Mouse (Mus musculus) kidney, postnatal 0 days (tissue): ENCODE data around the gene Pglyrp2. TPM values are rescaled to one million over a fixed set of nuclear protein-coding genes. Genes with fewer than 3 reads are reported as not detected.

Experiments
- ATAC-seq: fragments of 200-750 bp; cut with Nextera tagmentation; replicated peaks from 2 replicates; pipeline ENCODE4 v1.8.0; 2017; ENCODE audit warnings: low read depth, moderate number of reproducible peaks, moderate TSS enrichment, moderate library complexity; ENCODE audit not compliant: low FRiP score
- DNase-seq: peaks from one replicate; pipeline ENCODE4 v3.0.0-alpha.2; 2016; ENCODE audit warnings: low spot score
- H3K27ac ChIP-seq: fragments of 300-500 bp; sonication (generic); 2 replicates; pipeline ENCODE4 v1.5.1; 2014; ENCODE audit warnings: mild to moderate bottlenecking
- H3K27me3 ChIP-seq: fragments of 300-500 bp; sonication (generic); 2 replicates; pipeline ENCODE4 v1.6.1; 2014; ENCODE audit warnings: low read length, mixed read lengths; ENCODE audit not compliant: insufficient read depth
- H3K36me3 ChIP-seq: fragments of 300-500 bp; sonication (generic); 2 replicates; pipeline ENCODE4 v1.6.1; 2014; ENCODE audit warnings: low read length, mixed read lengths; ENCODE audit not compliant: insufficient read depth
- H3K4me1 ChIP-seq: fragments of 300-500 bp; sonication (generic); replicated peaks from 2 replicates; pipeline ENCODE4 v1.6.1; 2014; ENCODE audit warnings: antibody characterized with exemption, low read length, mixed read lengths; ENCODE audit not compliant: insufficient read depth
- H3K4me2 ChIP-seq: fragments of 300-500 bp; sonication (generic); 2 replicates; pipeline ENCODE4 v1.6.1; 2014; ENCODE audit warnings: mild to moderate bottlenecking, low read length, moderate library complexity, mixed read lengths
- H3K4me3 ChIP-seq: fragments of 300-500 bp; sonication (generic); replicated peaks from 2 replicates; pipeline ENCODE4 v1.5.1; 2014; ENCODE audit warnings: low read depth, low read length
- H3K9ac ChIP-seq: fragments of 300-500 bp; sonication (generic); 2 replicates; pipeline ENCODE4 v1.6.1; 2014; ENCODE audit warnings: low read depth, low read length
- H3K9me3 ChIP-seq: fragments of 300-500 bp; sonication (generic); replicated peaks from 2 replicates; pipeline ENCODE4 v1.6.1; 2016; ENCODE audit warnings: low read length, inconsistent platforms, mixed read lengths
- CTCF ChIP-seq: IDR thresholded peaks from 2 replicates; pipeline ENCODE4 v1.5.1; 2016; ENCODE audit warnings: antibody characterized with exemption, low read depth, mild to moderate bottlenecking, moderate library complexity
- WGBS: fragments of 180-500 bp; shearing (Covaris S2); extraction: QIAGEN DNeasy Blood & Tissue Kit; methylation state at CpG from one replicate; pipeline ENCODE4 v1.1.7; 2014; 5-methylcytosine and 5-hydroxymethylcytosine counted together
- polyA plus RNA-seq: library from polyadenylated mRNA; unstranded; fragments of >200 nt; fragmentation: Nextera tagmentation; extraction: Ambion mirVana; gene quantifications from 2 replicates; pipeline ENCODE4 v1.2.1, GENCODE M21; 2015

The Pglyrp2 gene
- polyA plus RNA-seq, 1 experiment from 2014 or later, result not detected

DNA sequence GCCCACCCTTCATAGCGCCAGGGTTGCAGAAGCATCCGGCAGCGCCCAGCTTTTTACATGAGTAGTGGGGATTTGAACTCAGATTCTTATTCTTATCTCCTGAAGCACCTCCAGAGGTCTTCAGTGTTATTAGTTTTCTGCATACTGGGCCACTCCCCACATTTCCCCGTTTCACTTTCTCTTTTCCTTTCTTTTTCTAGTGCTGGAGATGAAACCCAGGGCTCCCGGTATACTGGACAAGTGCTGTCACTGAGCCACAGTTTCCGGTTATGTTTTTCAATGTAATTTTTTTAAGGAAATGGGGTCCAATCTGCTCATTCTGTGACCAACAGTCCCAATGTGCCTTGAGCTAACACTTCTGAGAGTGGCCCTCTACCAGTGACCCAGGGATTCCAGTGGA is 12.1 kb downstream of the Pglyrp2 start:
- H3K4me2 ChIP-seq, result no peak overlapping the region
- 0 out of 2 replicates have a peak, but pooled peaks cover 3% of the 10 kb centered on the region for H3K27me3 ChIP-seq
- no peak overlapping the region for H3K4me3 ChIP-seq
- no peaks in the 10 kb centered on the region for H3K4me1 ChIP-seq
- WGBS, result 88% methylated on average over 6 of the region's 6 CpGs
- no peaks in the 10 kb centered on the region for H3K36me3 ChIP-seq
- DNase-seq, result no peak
- ATAC-seq, result no peak
- no peak for TF ChIP-seq CTCF
- no peak overlapping the region for H3K9ac ChIP-seq
- no peaks in the 10 kb centered on the region for H3K9me3 ChIP-seq
- H3K27ac ChIP-seq, result no peak overlapping the region

DNA sequence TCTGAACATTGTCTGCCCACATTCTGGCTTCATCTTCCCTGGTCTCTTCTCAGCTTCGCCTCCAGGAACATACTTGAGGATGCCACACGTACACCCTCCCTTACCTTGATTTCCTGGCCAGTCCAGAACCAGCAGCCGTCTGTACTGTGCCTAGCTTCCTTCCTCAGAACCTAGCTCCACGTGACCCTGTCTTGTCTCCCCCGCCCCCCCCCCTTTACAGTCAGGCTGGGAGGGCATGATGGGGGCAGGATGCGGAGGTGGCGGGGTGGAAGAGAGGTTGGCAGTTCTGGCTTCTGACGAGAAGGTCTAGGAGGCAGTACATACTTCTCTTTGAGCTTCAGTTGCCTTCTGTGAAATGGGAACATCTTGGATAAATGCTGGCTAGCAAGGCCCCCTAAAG is 20.6 kb downstream of the Pglyrp2 start, which contains the start of gene Rasal3:
TSS of gene Rasal3 (minus strand) at position 167 of the 400 bp plus-strand sequence.
- H3K27ac ChIP-seq, result no peak within 1 kb of the TSS
- H3K4me1 ChIP-seq, result no peaks in the 10 kb centered on the region
- H3K4me3 ChIP-seq, result no peak within 1 kb of the TSS
- no peak for ATAC-seq
- DNase-seq, result no peak
- H3K36me3 ChIP-seq, result no peaks in the 10 kb centered on the region
- H3K27me3 ChIP-seq, result no peaks in the 10 kb centered on the region
- H3K9ac ChIP-seq, result no peak within 1 kb of the TSS
- H3K9me3 ChIP-seq, result no peaks in the 10 kb centered on the region
- no peak for TF ChIP-seq CTCF
- H3K4me2 ChIP-seq, result no peak within 1 kb of the TSS
- 60% methylated on average over 8 of the region's 8 CpGs for WGBS

DNA sequence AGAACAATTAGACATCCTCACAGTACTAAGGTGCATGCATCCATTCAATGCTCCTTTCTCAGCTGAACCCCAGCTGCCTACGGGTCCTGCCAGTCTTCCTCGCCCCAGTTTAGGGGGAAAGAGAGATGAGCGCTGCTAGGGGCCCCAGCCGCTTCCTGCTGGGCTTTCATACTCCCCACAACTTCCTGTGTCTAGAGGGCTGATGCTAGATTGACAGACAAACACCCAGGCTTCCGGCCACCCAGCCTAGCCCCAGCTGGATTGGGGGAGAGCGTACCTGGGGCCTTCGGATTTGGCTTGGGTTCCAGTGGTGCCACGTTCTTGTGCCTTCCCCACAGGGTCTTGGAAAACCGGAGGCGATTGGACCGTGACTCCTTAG is 21.2 kb downstream of the Pglyrp2 start:
- H3K9ac ChIP-seq, result no peak overlapping the region
- no peaks in the 10 kb centered on the region for H3K36me3 ChIP-seq
- ATAC-seq, result no peak
- H3K4me3 ChIP-seq, result no peak overlapping the region
- no peak for DNase-seq
- H3K4me1 ChIP-seq, result no peaks in the 10 kb centered on the region
- no peaks in the 10 kb centered on the region for H3K9me3 ChIP-seq
- 69% methylated on average over 11 of the region's 11 CpGs for WGBS
- TF ChIP-seq CTCF, result no peak
- H3K4me2 ChIP-seq, result no peak overlapping the region
- H3K27me3 ChIP-seq, result peaks cover 4% of the 10 kb centered on the region; the same call in 1 of the 2 replicates
- no peak overlapping the region for H3K27ac ChIP-seq

GRCm38 (mm10) chr17:32402011-32402778 is 21.8 kb downstream of the Pglyrp2 start:
- DNase-seq (no peak), ATAC-seq (no peak)
- no peak overlapping the region for H3K27ac ChIP-seq
- H3K4me2 ChIP-seq, result no peak overlapping the region
- no peak for TF ChIP-seq CTCF
- no peak overlapping the region for H3K4me3 ChIP-seq
- no peaks in the 10 kb centered on the region for H3K4me1 ChIP-seq
- H3K9ac ChIP-seq, result no peak overlapping the region
- WGBS, result 80% methylated on average over 9 of the region's 9 CpGs
- no peaks in the 10 kb centered on the region for H3K36me3 ChIP-seq
- peaks cover 9% of the 10 kb centered on the region for H3K27me3 ChIP-seq
- H3K9me3 ChIP-seq, result no peaks in the 10 kb centered on the region

- TF ChIP-seq CTCF, result no peak
- Histone ChIP-seq H3K4me2 (peak overlapping the region; percentile 48), H3K4me3 (peak overlapping the region; percentile 24; the same call in 1 of the 2 replicates), H3K27ac (no peak overlapping the region), H3K4me1 (0 out of 2 replicates have a peak, but pooled peaks cover 6% of the 10 kb centered on the region), H3K9ac (no peak overlapping the region), H3K36me3 (no peaks in the 10 kb centered on the region), H3K9me3 (no peaks in the 10 kb centered on the region), H3K27me3 (peaks cover 36% of the 10 kb centered on the region)
- 9% methylated on average over 37 of the region's 37 CpGs for WGBS
- ATAC-seq (no peak), DNase-seq (no peak)
These were observed 27.7 kb downstream of the Pglyrp2 start for GRCm38 (mm10) chr17:32396266-32396665.

DNA sequence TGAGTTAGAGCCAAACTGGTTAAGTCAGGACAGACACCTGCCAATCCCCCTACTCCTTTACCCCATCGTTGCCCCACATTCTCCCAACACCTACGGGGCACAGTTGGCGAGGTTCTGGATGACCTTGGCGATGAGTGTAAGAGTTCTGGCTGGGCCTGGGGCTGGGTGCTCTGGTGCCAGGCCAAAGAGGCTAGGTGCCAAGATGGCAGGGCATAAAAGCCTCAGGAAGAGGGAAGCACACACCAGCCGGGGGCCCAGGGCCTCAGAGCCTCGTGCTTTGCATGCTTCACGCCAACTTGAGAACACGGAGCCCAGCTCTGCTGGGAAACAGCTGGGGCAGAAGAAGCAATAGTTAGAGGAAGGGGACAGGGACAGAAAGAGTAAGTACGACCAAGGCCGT is 30.0 kb downstream of the Pglyrp2 start:
- H3K4me2 ChIP-seq, result no peak overlapping the region
- 0 out of 2 replicates have a peak, but pooled peaks cover 6% of the 10 kb centered on the region for H3K4me1 ChIP-seq
- no peak overlapping the region for H3K4me3 ChIP-seq
- H3K27me3 ChIP-seq, result peaks cover 36% of the 10 kb centered on the region
- WGBS, result 87% methylated on average over 10 of the region's 10 CpGs
- DNase-seq, result no peak
- no peaks in the 10 kb centered on the region for H3K36me3 ChIP-seq
- no peak for TF ChIP-seq CTCF
- H3K9ac ChIP-seq, result no peak overlapping the region
- ATAC-seq, result no peak
- no peak overlapping the region for H3K27ac ChIP-seq
- H3K9me3 ChIP-seq, result no peaks in the 10 kb centered on the region
